Mouse (Mus musculus) heart, postnatal 14 days (tissue): ENCODE measurements around the gene Bax. TPM values are rescaled to one million over a fixed set of nuclear protein-coding genes. Genes with fewer than 3 reads are reported as not detected.

ENCODE experiments used
- DNase-seq, 2 experiments: peaks; one replicate each; pipeline ENCODE4 v3.0.0; 2021 to 2022
- intact Hi-C: fragments of 180-260 bp; cut with DNase I; formaldehyde crosslinking; loops from one replicate; pipeline ENCODE4 v1.15.1; 2025
- microRNA-seq, 2 experiments: library from miRNA; unstranded; fragments of <30 nt; microRNA quantifications; one replicate each; pipeline ENCODE4 v1.2.0; 2021 to 2022
- total RNA-seq, 2 experiments: library from RNA; stranded (reverse); gene quantifications; 2 replicates each; pipeline ENCODE4 v1.2.3; 2021

The Bax gene
- total RNA-seq, 2 experiments from 2014 or later = 25.6 to 31.1 TPM

DNA sequence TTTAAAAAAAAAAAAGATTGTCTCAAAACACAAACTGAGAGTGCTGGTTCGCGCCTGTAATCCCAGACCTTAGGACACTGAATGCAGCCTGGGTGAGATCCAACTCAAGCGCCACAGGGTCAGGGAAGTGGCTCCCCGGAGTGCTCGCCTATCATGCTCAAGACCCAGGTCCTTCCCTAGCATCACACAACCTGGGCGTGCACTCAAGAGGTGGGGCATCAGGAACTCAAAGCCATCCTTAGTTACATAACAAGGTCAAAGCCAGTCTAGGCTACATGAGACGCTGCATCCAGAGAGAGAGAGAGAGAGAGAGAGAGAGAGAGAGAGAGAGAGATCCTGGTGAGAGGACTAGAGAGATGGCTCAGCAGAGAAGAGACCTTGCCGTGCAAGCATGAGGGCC, 40.1 kb downstream of the Bax start:
- DNase-seq = no peak
- intact Hi-C loops = no loop called here

DNA sequence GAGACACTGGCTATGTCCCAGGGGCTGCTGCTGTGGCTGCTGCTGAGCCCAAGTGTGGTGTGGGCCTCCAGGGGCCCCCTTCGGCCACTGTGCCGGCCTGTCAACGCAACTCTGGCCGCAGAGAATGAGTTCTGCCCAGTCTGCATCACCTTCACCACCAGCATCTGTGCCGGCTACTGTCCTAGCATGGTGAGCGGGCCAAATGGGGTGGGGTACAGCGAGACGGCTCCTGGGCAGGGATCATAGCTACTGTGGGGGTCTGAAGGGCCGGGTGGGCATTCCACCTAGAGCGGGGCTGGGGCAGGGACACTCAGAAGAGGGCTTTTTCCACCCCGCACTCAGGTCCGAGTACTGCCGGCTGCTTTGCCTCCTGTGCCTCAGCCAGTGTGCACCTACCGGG, 45.5 kb downstream of the Bax start:
- intact Hi-C loops = no loop called here
- DNase-seq = no peak

DNA sequence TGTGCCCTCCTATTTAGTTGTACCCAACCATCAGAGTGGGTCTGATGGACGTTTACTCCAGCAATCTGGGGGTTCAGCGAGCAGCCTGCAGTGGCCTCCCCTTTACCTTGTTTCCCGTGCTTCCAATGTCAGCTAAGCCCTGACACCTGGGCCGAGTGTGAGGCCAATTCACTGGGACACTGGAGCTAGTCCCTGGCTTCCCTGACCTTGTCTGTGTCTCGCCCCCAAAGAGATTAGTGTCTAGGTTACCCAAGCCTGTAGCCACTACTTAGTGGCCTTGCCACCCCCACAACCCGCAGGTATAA, 46.1 kb downstream of the Bax start, which contains the start of gene Lhb:
Gene Lhb, plus strand, starts transcription at position 206 of the 305 bp plus-strand sequence.
- DNase-seq = no peak
- intact Hi-C loops = no loop called here

DNA sequence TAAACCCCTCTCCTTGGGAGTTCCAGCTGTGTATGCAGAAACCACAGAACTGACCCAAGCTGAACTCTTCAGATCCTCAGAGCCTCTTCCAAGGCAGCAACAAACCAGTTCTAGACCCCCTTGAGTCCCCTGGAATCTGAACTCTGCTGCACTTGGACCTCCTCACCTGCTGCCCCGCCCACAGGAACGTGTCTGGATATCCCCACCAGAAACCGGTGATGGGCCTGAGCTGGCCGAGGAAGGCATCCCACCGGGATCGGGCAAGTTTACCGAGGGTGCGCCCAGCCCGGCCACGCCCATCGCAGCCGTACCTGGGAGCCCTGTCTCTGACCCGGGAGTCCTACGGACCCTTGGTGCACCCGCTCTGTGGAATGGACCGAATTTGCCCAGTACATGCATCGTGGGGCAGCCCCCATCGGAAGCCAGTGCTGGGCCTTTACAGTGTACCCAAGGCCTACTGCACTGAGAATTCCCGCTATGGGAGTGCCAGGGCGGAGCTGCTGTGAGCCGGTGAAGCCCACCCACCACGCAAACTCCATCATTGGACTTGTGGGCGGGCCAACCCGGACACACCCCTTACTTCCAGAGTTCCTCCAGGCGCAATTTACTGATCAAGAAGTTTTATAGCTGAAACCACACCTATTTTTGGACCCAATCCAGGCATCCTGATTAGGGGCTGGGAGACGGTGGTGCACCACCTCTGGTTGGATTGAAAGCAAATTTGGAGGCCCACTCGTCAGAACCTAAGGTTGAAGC, 46.7 kb downstream of the Bax start:
- DNase-seq = no peak
- intact Hi-C loops = no loop called here

DNA sequence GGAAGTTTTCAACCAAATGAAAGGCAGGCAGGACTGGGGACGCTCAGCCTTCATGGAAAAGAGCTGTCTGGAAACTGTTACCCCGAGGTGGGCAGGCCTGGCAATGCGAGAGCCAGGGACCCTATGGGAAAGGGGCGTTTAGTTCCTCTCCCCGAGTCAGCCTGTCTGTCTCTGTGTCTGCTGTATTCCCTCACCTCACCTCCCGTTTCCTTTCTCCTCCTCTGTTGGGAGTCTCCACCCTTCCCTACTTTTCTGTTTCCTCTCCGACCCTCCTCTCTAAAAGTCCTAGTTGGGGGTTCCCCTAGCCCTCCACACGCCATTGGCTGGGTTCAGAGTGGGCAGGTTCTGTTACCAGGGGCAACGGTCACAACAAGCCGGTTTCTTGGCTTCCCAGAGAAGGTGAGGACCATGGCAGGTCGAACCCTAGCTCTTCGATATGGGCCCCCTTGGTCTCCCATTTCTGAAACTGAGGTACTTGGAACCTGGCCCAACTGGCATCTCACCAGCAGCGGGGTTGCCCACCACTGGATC, 48.7 kb downstream of the Bax start:
- intact Hi-C loops = no loop called here
- DNase-seq = no peak

DNA sequence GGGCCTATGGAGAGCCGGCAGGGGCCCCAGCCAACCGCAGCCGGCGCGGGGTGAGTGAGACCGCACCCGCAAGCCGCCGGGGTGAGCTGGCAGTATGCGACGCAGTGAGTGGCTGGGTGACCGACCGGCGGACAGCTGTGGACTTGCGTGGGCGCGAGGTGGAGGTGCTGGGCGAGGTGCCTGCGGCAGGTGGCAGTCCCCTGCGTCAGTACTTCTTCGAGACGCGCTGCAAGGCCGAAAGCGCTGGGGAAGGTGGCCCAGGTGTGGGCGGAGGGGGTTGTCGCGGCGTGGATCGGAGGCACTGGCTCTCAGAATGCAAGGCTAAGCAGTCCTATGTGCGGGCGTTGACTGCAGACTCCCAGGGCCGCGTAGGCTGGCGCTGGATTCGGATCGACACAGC, 51.1 kb downstream of the Bax start:
- no peak for DNase-seq
- intact Hi-C loops = no loop called here

DNA sequence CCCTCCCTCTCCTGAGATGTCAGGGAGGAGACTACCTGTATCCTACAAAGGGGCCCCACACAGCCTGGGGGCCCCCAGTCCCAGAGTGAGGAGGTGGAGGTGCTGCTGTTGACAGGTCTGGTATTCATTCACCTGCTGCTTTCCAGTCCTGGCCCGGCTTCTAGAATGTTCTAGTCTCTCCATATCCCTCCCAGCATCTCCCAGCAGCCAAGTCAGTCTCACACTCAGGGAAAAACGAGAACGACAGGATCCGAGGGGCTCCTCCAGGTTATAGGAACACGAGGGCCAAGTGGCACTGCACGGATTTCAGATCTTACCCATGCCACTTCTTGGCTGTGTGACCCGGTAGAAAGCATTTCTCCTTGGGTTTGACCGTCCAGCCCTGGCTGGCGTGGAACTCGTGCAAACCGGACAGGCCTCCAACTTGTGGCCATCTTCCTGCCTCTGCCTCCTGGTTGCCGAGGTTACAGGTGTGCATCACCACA, 51.9 kb downstream of the Bax start:
- intact Hi-C loops = no loop called here
- DNase-seq = no peak

DNA sequence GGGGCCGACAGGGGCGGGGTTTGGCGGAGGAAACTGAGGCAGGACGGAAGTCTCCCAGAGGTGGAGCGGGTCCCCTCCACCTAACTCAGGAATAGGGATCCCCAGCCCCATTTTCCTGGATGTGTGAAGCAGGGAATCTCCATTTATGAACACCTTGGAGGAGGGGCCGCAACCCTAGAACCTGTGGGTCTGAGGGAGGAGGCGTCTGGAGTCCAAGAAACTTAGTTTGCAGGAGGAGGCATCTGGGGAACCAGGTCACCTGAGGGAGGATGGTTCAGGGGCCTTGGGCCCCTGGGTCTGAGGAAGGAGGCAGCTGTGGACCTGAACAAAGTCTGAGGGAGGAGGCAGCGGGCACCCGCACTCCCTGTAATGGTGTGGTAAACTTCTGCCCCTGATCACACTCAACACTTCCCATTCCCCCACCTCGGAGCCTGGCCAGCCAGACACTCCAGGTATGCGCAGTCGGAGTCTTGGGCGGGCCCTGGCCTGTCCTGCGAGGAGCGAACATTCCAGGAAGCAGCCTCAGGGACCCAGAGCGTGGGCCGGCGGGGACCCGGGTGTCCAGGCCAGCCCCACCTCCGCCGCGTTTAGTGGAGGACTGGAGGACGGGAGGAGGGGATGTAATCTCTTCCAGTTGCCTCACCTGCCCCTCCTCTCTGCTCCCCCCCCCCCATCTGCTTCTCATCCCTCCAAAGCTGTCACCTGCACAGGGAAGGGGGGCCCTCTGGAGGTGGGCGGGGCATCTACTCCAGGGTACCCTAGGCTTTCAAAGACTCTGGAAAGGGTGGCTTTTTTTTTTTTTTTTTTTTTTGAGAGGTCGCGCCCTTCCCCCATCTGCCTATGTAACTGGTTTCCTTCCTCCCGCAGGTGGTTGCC, 52.6 kb downstream of the Bax start:
- DNase-seq = no peak
- intact Hi-C loops = no loop called here

DNA sequence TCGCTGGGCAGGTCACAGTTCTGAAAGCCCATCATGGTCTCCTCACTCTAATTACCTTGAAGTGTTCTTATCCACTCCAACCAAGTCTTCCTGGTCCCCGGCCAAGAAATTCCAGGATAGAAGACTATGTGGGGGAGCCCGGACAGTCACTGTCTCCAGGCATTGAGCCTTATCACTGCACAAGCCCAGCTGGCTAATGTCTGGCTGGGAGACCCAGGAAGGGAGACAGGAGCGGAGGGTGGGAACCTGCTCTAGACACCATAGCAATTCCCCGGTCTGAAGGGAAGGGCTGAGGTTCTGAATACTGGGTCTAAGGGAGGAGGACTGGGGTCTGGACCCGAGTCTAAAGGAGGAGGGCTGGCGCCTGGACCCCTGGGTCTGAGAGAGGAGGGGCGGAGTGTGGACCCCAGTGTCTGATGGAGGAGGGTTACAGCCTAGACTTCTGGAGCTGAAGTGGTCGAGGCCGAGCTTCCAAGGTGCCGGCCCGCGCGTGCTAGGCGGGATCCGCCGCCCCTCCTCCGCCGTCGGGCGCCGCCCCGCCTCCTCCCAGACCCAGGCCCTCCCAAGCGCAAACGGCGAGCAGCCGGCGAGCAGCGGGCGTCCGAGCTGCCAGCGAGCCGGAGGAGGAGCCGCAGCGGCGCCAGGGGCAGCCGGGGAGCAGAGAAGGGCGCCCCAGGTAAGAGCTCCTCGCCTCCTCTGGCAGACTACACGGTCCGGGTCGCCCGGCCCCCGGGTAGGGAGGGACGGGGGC, 53.4 kb downstream of the Bax start, which contains the start of gene Ntf5:
Gene Ntf5, plus strand, starts transcription at position 583 of the 751 bp plus-strand sequence.
- intact Hi-C loops = no loop called here

DNA sequence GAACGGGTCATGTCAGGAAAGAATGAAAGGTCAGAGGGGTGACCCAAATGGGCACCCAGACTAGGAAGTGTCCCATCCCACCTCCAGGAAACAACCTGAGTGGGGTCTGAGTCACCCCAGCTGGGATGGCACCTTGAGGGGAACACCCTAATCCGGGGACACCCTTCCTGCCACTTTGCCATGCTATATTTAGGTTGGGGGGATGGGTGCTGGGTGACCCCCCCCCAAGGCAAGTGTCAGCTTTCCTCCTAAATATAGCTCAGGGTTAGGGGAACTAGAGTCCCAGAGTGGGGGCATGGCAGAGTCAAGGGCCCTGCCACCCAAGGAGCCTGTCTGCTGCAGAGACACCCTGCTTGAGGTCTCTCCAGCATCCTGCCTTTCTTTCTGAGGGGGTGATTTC, 54.3 kb downstream of the Bax start:
- intact Hi-C loops = no loop called here
- no peak for DNase-seq

More for the DNA sequence above, 53.4 kb downstream of the Bax start, which contains the start of gene Ntf5:
- peak; percentile 45 to 46 for DNase-seq

Small RNAs within 50 kb of the gene (microRNA-seq; reads per million reads assigned to microRNA genes)
- 0 reads per million in 2 experiments for gene Gm22133

Other genes with a start within 250 kb of the Bax start
- 1 to 10 TPM; 3.8 to 5.5 TPM for gene Cd37, start 227.8 kb downstream of the Bax start, total RNA-seq
- gene Slc6a16, start 225.8 kb downstream of the Bax start, total RNA-seq = not detected
- not detected for gene Slc6a21, start 189.4 kb downstream of the Bax start, total RNA-seq
- 10 to 100 TPM; 20.8 to 22.3 TPM for gene Trpm4, start 133.1 kb downstream of the Bax start, total RNA-seq
- gene Hrc, start 131.6 kb downstream of the Bax start, total RNA-seq = 100 to 1,000 TPM; 516 to 539 TPM
- gene Ppfia3, start 99.9 kb downstream of the Bax start, total RNA-seq = under 1 TPM; 0.22 to 0.29 TPM
- gene Lin7b, start 96.3 kb downstream of the Bax start, total RNA-seq = under 1 TPM; 0.90 to 0.96 TPM
- 100 to 1,000 TPM; 126 to 138 TPM for gene Snrnp70, start 71.2 kb downstream of the Bax start, total RNA-seq
- gene Kcna7, start 61.2 kb downstream of the Bax start, total RNA-seq = 1 to 10 TPM; 1.5 to 1.7 TPM
- under 1 TPM in 1 of 2 experiments, not detected in 1; 0.14 TPM for gene Ntf5, start 53.2 kb downstream of the Bax start, total RNA-seq
- gene Lhb, start 46.1 kb downstream of the Bax start, total RNA-seq = not detected
- gene Gys1, start 32.1 kb downstream of the Bax start, total RNA-seq = 10 to 100 TPM; 86.1 to 90.2 TPM
- gene Ruvbl2, start 28.8 kb downstream of the Bax start, total RNA-seq = 10 to 100 TPM; 25.3 to 26.3 TPM
- gene Ftl1, start 7.0 kb downstream of the Bax start, total RNA-seq = 100 to 1,000 TPM; 231 to 265 TPM
- gene Tulp2, start 15.0 kb upstream of the Bax start, total RNA-seq = not detected
- 1 to 10 TPM; 2.8 to 4.6 TPM for gene Gm45808, start 19.9 kb upstream of the Bax start, total RNA-seq
- 1 to 10 TPM; 4.5 to 6.0 TPM for gene Dhdh, start 21.9 kb upstream of the Bax start, total RNA-seq
- 100 to 1,000 TPM; 116 to 137 TPM for gene Nucb1, start 43.5 kb upstream of the Bax start, total RNA-seq
- 10 to 100 TPM; 21.7 to 32.8 TPM for gene Ppp1r15a, start 59.4 kb upstream of the Bax start, total RNA-seq
- 1 to 10 TPM; 1.9 to 2.1 TPM for gene Plekha4, start 59.4 kb upstream of the Bax start, total RNA-seq
- gene Hsd17b14, start 88.0 kb upstream of the Bax start, total RNA-seq = under 1 TPM; 0.19 to 0.39 TPM
- gene Bcat2, start 103.3 kb upstream of the Bax start, total RNA-seq = 10 to 100 TPM; 85.5 to 94.6 TPM
- gene Fgf21, start 148.6 kb upstream of the Bax start, total RNA-seq = not detected
- under 1 TPM in 1 of 2 experiments, not detected in 1; 0.12 TPM for gene Fut1, start 150.4 kb upstream of the Bax start, total RNA-seq
- gene Izumo1, start 154.9 kb upstream of the Bax start, total RNA-seq = under 1 TPM; 0.54 to 0.67 TPM
- gene Rasip1, start 160.6 kb upstream of the Bax start, total RNA-seq = 10 to 100 TPM; 42.6 to 42.8 TPM
- gene Mamstr, start 173.1 kb upstream of the Bax start, total RNA-seq = 1 to 10 TPM; 6.4 to 6.9 TPM
- gene Fut2, start 199.5 kb upstream of the Bax start, total RNA-seq = under 1 TPM; 0.37 to 0.69 TPM
- under 1 TPM; 0.12 to 0.24 TPM for gene Ntn5, start 217.1 kb upstream of the Bax start, total RNA-seq
- under 1 TPM in 1 of 2 experiments, not detected in 1; 0.12 TPM for gene Sec1, start 227.5 kb upstream of the Bax start, total RNA-seq
- 1 to 10 TPM; 4.3 to 6.6 TPM for gene Car11, start 232.9 kb upstream of the Bax start, total RNA-seq
- 10 to 100 TPM; 24.7 to 27.1 TPM for gene Dbp, start 238.2 kb upstream of the Bax start, total RNA-seq
- gene Rpl18, start 248.6 kb upstream of the Bax start, total RNA-seq = 100 to 1,000 TPM; 552 to 626 TPM